Mouse (Mus musculus): ENCODE measurements around the gene Gm10160. TPM values are rescaled to one million over a fixed set of nuclear protein-coding genes. Genes with fewer than 3 reads are reported as not detected.

Gm10160 gene
- polyA plus RNA-seq, 1 experiment from 2014 or later = not detected

- 87% methylated on average over 9 of the region's 9 CpGs for WGBS
- peaks cover 25% of the 10 kb centered on the region for H3K4me1 ChIP-seq
- H3K9me3 ChIP-seq = no peaks in the 10 kb centered on the region
- peak; percentile 6 for DNase-seq (ENCODE audit: low spot score)
- no peak overlapping the region for H3K4me3 ChIP-seq
- no peaks in the 10 kb centered on the region; the same call in 1 of the 2 replicates for H3K36me3 ChIP-seq (replicated peaks)
- 0 out of 2 replicates have a peak, but pooled peaks cover 5% of the 10 kb centered on the region for H3K27me3 ChIP-seq (replicated peaks; ENCODE audit: low read depth, poor library complexity, severe bottlenecking)
- no peak overlapping the region for H3K27ac ChIP-seq (replicated peaks)
Measured at GRCm38 (mm10) chr7:81867231-81867930, 11.8 kb upstream of the Gm10160 start.

- peaks cover 31% of the 10 kb centered on the region for H3K4me1 ChIP-seq
- no peaks in the 10 kb centered on the region; the same call in 1 of the 2 replicates for H3K36me3 ChIP-seq (replicated peaks)
- H3K4me3 ChIP-seq = no peak overlapping the region
- peaks cover 18% of the 10 kb centered on the region for H3K27me3 ChIP-seq (replicated peaks; ENCODE audit: low read depth, poor library complexity, severe bottlenecking)
- no peaks in the 10 kb centered on the region for H3K9me3 ChIP-seq
- no peak for DNase-seq (ENCODE audit: low spot score)
- 87% methylated on average over 6 of the region's 6 CpGs for WGBS
- no peak overlapping the region for H3K27ac ChIP-seq (replicated peaks)
Measured at GRCm38 (mm10) chr7:81865937-81866336, 10.3 kb upstream of the Gm10160 start.

- Histone ChIP-seq H3K27me3 (replicated peaks; ENCODE audit: low read depth, poor library complexity, severe bottlenecking) (peaks cover 32% of the 10 kb centered on the region), H3K4me3 (no peak overlapping the region), H3K36me3 (replicated peaks) (no peaks in the 10 kb centered on the region; the same call in 1 of the 2 replicates), H3K4me1 (peaks cover 35% of the 10 kb centered on the region), H3K27ac (replicated peaks) (no peak overlapping the region), H3K9me3 (no peaks in the 10 kb centered on the region)
- DNase-seq (ENCODE audit: low spot score) = no peak
- 89% methylated on average over 6 of the region's 6 CpGs for WGBS
Measured at GRCm38 (mm10) chr7:81864552-81864951, 9.0 kb upstream of the Gm10160 start.

- Histone ChIP-seq H3K27me3 (replicated peaks; ENCODE audit: low read depth, poor library complexity, severe bottlenecking) (peaks cover 49% of the 10 kb centered on the region), H3K4me1 (peaks cover 46% of the 10 kb centered on the region), H3K9me3 (no peaks in the 10 kb centered on the region), H3K36me3 (replicated peaks) (no peaks in the 10 kb centered on the region; the same call in 1 of the 2 replicates), H3K4me3 (no peak overlapping the region), H3K27ac (replicated peaks) (peak overlapping the region; percentile 57; the same call in 1 of the 2 replicates)
- DNase-seq (ENCODE audit: low spot score) = peak; percentile 15
- WGBS = 70% methylated on average over 24 of the region's 24 CpGs
Measured at GRCm38 (mm10) chr7:81862587-81863583, 7.3 kb upstream of the Gm10160 start.

GRCm38 (mm10) chr7:81861921-81862320 is 6.3 kb upstream of the Gm10160 start:
- peaks cover 43% of the 10 kb centered on the region for H3K4me1 ChIP-seq
- H3K36me3 ChIP-seq (replicated peaks) = no peaks in the 10 kb centered on the region; the same call in 1 of the 2 replicates
- H3K9me3 ChIP-seq = no peaks in the 10 kb centered on the region
- WGBS = 80% methylated on average over 4 of the region's 4 CpGs
- no peak overlapping the region for H3K4me3 ChIP-seq
- no peak for DNase-seq (ENCODE audit: low spot score)
- no peak overlapping the region for H3K27ac ChIP-seq (replicated peaks)
- H3K27me3 ChIP-seq (replicated peaks; ENCODE audit: low read depth, poor library complexity, severe bottlenecking) = peaks cover 58% of the 10 kb centered on the region

- H3K9me3 ChIP-seq = no peaks in the 10 kb centered on the region
- peaks cover 63% of the 10 kb centered on the region for H3K27me3 ChIP-seq (replicated peaks; ENCODE audit: low read depth, poor library complexity, severe bottlenecking)
- WGBS = 73% methylated on average over 2 of the region's 2 CpGs
- no peaks in the 10 kb centered on the region; the same call in 1 of the 2 replicates for H3K36me3 ChIP-seq (replicated peaks)
- DNase-seq (ENCODE audit: low spot score) = no peak
- no peak overlapping the region for H3K4me3 ChIP-seq
- no peak overlapping the region for H3K27ac ChIP-seq (replicated peaks)
- H3K4me1 ChIP-seq = peaks cover 43% of the 10 kb centered on the region
Measured at GRCm38 (mm10) chr7:81861461-81861860, 5.9 kb upstream of the Gm10160 start.

GRCm38 (mm10) chr7:81860996-81861395 is 5.4 kb upstream of the Gm10160 start:
- Histone ChIP-seq H3K4me3 (no peak overlapping the region), H3K9me3 (no peaks in the 10 kb centered on the region), H3K4me1 (peaks cover 43% of the 10 kb centered on the region), H3K36me3 (replicated peaks) (no peaks in the 10 kb centered on the region), H3K27me3 (replicated peaks; ENCODE audit: low read depth, poor library complexity, severe bottlenecking) (peaks cover 67% of the 10 kb centered on the region), H3K27ac (replicated peaks) (no peak overlapping the region)
- WGBS = 81% methylated on average over 5 of the region's 5 CpGs
- DNase-seq (ENCODE audit: low spot score) = no peak

GRCm38 (mm10) chr7:81860071-81860470 is 4.5 kb upstream of the Gm10160 start:
- Histone ChIP-seq H3K9me3 (no peaks in the 10 kb centered on the region), H3K4me1 (peaks cover 43% of the 10 kb centered on the region), H3K27ac (replicated peaks) (no peak overlapping the region), H3K4me3 (peak overlapping the region; percentile 80), H3K36me3 (replicated peaks) (no peaks in the 10 kb centered on the region), H3K27me3 (replicated peaks; ENCODE audit: low read depth, poor library complexity, severe bottlenecking) (peaks cover 70% of the 10 kb centered on the region)
- WGBS = 52% methylated on average over 11 of the region's 11 CpGs
- DNase-seq (ENCODE audit: low spot score) = no peak

GRCm38 (mm10) chr7:81858968-81859721 is 3.6 kb upstream of the Gm10160 start, which contains the start of gene Tm6sf1:
Tm6sf1 (plus strand) TSS chr7:81859001.
- DNase-seq (ENCODE audit: low spot score) = peak; percentile 69
- WGBS = under 1% methylated on average over 64 of the region's 64 CpGs
- Histone ChIP-seq H3K4me1 (peaks cover 43% of the 10 kb centered on the region), H3K36me3 (replicated peaks) (no peaks in the 10 kb centered on the region), H3K4me3 (peak within 1 kb of the TSS; percentile 80), H3K9me3 (no peaks in the 10 kb centered on the region), H3K27me3 (replicated peaks; ENCODE audit: low read depth, poor library complexity, severe bottlenecking) (peaks cover 70% of the 10 kb centered on the region), H3K27ac (replicated peaks) (peak within 1 kb of the TSS; percentile 80)

GRCm38 (mm10) chr7:81858236-81858635 is 2.6 kb upstream of the Gm10160 start:
- H3K9me3 ChIP-seq = no peaks in the 10 kb centered on the region
- no peak for DNase-seq (ENCODE audit: low spot score)
- H3K27me3 ChIP-seq (replicated peaks; ENCODE audit: low read depth, poor library complexity, severe bottlenecking) = peaks cover 70% of the 10 kb centered on the region
- peaks cover 41% of the 10 kb centered on the region for H3K4me1 ChIP-seq
- peak overlapping the region; percentile 80 for H3K4me3 ChIP-seq
- WGBS = 4% methylated on average over 9 of the region's 9 CpGs
- H3K27ac ChIP-seq (replicated peaks) = 0 out of 2 replicates have a peak overlapping the region, but pooled peaks have one; percentile 80
- no peaks in the 10 kb centered on the region for H3K36me3 ChIP-seq (replicated peaks)

GRCm38 (mm10) chr7:81856221-81856620 is 627 bp upstream of the Gm10160 start:
- H3K27me3 ChIP-seq (replicated peaks; ENCODE audit: low read depth, poor library complexity, severe bottlenecking) = peaks cover 54% of the 10 kb centered on the region
- H3K4me3 ChIP-seq = no peak overlapping the region
- WGBS = 70% methylated on average over 4 of the region's 4 CpGs
- no peaks in the 10 kb centered on the region for H3K9me3 ChIP-seq
- no peaks in the 10 kb centered on the region for H3K36me3 ChIP-seq (replicated peaks)
- H3K4me1 ChIP-seq = peaks cover 29% of the 10 kb centered on the region
- DNase-seq (ENCODE audit: low spot score) = no peak
- no peak overlapping the region for H3K27ac ChIP-seq (replicated peaks)

All from embryonic facial prominence, embryonic 10.5 days (tissue).